Mouse (Mus musculus): ENCODE results near the gene Asic3. TPM values are rescaled to one million over a fixed set of nuclear protein-coding genes. Genes with fewer than 3 reads are reported as not detected.

Gene Asic3
- total and polyA plus RNA-seq, 2 experiments from 2014 or later: 0.08 TPM; not detected in 1

GRCm38 (mm10) chr5:24369767-24370166 is 43.4 kb upstream of the Asic3 start:
- Histone ChIP-seq H3K9ac (no peak overlapping the region), H3K27ac (ENCODE audit: low read depth, low read length) (no peak overlapping the region), H3K27me3 (ENCODE audit: insufficient read depth, low read length) (no peaks in the 10 kb centered on the region), H3K36me3 (ENCODE audit: insufficient read depth) (no peaks in the 10 kb centered on the region), H3K4me1 (ENCODE audit: insufficient read depth) (no peaks in the 10 kb centered on the region), H3K4me3 (ENCODE audit: low read depth, low read length) (no peak overlapping the region), H3K9me3 (ENCODE audit: low read length) (no peaks in the 10 kb centered on the region), H3K4me2 (ENCODE audit: low read depth) (no peak overlapping the region)
- 87% methylated on average over 9 of the region's 9 CpGs for WGBS
- no peak for ATAC-seq
- no peak for DNase-seq
- no peak for TF ChIP-seq CTCF (IDR thresholded peaks at IDR 0.05; ENCODE audit: low read depth)

GRCm38 (mm10) chr5:24373807-24374206 is 39.4 kb upstream of the Asic3 start:
- Histone ChIP-seq H3K27me3 (ENCODE audit: insufficient read depth, low read length) (no peaks in the 10 kb centered on the region), H3K27ac (ENCODE audit: low read depth, low read length) (no peak overlapping the region), H3K4me2 (ENCODE audit: low read depth) (no peak overlapping the region), H3K36me3 (ENCODE audit: insufficient read depth) (no peaks in the 10 kb centered on the region), H3K4me1 (ENCODE audit: insufficient read depth) (no peaks in the 10 kb centered on the region), H3K4me3 (ENCODE audit: low read depth, low read length) (no peak overlapping the region), H3K9me3 (ENCODE audit: low read length) (no peaks in the 10 kb centered on the region), H3K9ac (no peak overlapping the region)
- ATAC-seq (no peak), DNase-seq (no peak)
- no peak for TF ChIP-seq CTCF (IDR thresholded peaks at IDR 0.05; ENCODE audit: low read depth)
- 53% methylated on average over 5 of the region's 5 CpGs for WGBS

DNA sequence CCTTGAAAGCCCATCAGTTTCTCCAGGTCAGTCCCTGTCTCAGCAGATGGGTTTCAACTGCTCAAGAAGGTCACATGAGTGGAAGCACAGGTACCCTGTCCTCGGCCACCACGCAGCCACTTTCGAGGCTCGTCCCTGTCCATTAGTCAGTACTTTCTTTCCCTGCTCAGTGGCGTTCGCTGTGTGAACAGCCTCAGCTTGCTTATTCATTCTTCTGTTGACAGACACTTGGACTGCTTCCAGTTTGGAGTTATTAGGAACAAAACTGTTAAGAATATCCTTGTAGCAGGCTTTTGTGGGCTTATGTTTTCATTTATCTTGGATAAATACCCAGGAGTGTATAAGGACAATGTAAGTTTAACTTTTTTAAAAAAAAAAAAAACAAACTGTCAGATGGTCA is 39.0 kb upstream of the Asic3 start:
- no peak overlapping the region for H3K27ac ChIP-seq (ENCODE audit: low read depth, low read length)
- no peak overlapping the region for H3K9ac ChIP-seq
- peak; percentile 12; the same call in 1 of the 2 replicates for ATAC-seq
- no peaks in the 10 kb centered on the region for H3K9me3 ChIP-seq (ENCODE audit: low read length)
- H3K4me1 ChIP-seq (ENCODE audit: insufficient read depth): no peaks in the 10 kb centered on the region
- 11% methylated on average over 6 of the region's 6 CpGs for WGBS
- H3K27me3 ChIP-seq (ENCODE audit: insufficient read depth, low read length): no peaks in the 10 kb centered on the region
- H3K4me2 ChIP-seq (ENCODE audit: low read depth): no peak overlapping the region
- no peak for TF ChIP-seq CTCF (IDR thresholded peaks at IDR 0.05; ENCODE audit: low read depth)
- DNase-seq: peak; percentile 61
- no peak overlapping the region for H3K4me3 ChIP-seq (ENCODE audit: low read depth, low read length)
- H3K36me3 ChIP-seq (ENCODE audit: insufficient read depth): no peaks in the 10 kb centered on the region

GRCm38 (mm10) chr5:24374666-24375328 is 38.4 kb upstream of the Asic3 start:
- Histone ChIP-seq H3K36me3 (ENCODE audit: insufficient read depth) (no peaks in the 10 kb centered on the region), H3K27ac (ENCODE audit: low read depth, low read length) (no peak overlapping the region), H3K27me3 (ENCODE audit: insufficient read depth, low read length) (no peaks in the 10 kb centered on the region), H3K9me3 (ENCODE audit: low read length) (no peaks in the 10 kb centered on the region), H3K4me2 (ENCODE audit: low read depth) (no peak overlapping the region), H3K9ac (no peak overlapping the region), H3K4me3 (ENCODE audit: low read depth, low read length) (no peak overlapping the region), H3K4me1 (ENCODE audit: insufficient read depth) (no peaks in the 10 kb centered on the region)
- DNase-seq: no peak
- TF ChIP-seq CTCF (IDR thresholded peaks at IDR 0.05; ENCODE audit: low read depth): no peak
- 58% methylated on average over 7 of the region's 7 CpGs for WGBS
- ATAC-seq: peak; percentile 47

GRCm38 (mm10) chr5:24378700-24379099 is 34.5 kb upstream of the Asic3 start:
- Histone ChIP-seq H3K9me3 (ENCODE audit: low read length) (no peaks in the 10 kb centered on the region), H3K9ac (0 out of 2 replicates have a peak overlapping the region, but pooled peaks have one; percentile 1), H3K4me2 (ENCODE audit: low read depth) (no peak overlapping the region), H3K4me1 (ENCODE audit: insufficient read depth) (peaks cover 9% of the 10 kb centered on the region), H3K4me3 (ENCODE audit: low read depth, low read length) (no peak overlapping the region), H3K36me3 (ENCODE audit: insufficient read depth) (no peaks in the 10 kb centered on the region), H3K27me3 (ENCODE audit: insufficient read depth, low read length) (no peaks in the 10 kb centered on the region), H3K27ac (ENCODE audit: low read depth, low read length) (no peak overlapping the region)
- no peak for TF ChIP-seq CTCF (IDR thresholded peaks at IDR 0.05; ENCODE audit: low read depth)
- no peak for ATAC-seq
- DNase-seq: no peak
- WGBS: 74% methylated on average over 2 of the region's 2 CpGs

DNA sequence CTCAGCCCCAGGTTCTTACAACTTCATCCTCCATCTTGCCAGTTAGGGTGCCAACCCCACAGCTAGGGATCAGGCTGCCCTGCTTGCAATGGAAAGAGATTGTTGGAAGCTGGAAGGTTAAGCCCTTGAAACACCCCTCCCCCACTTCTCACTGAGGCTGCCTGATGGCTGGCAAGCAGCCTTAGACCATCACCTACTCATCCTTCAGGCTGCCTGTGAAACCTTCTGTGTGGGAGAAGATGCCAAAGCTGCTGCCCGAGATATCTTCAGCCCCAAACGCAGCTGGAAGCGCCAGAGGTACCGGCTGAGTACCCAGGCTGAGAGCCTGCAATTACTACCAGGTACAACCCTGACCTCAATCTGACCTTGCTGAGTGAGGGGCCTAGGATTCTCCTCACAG is 33.7 kb upstream of the Asic3 start:
- Histone ChIP-seq H3K9me3 (ENCODE audit: low read length) (no peaks in the 10 kb centered on the region), H3K4me2 (ENCODE audit: low read depth) (no peak overlapping the region), H3K4me3 (ENCODE audit: low read depth, low read length) (no peak overlapping the region), H3K4me1 (ENCODE audit: insufficient read depth) (peaks cover 17% of the 10 kb centered on the region), H3K9ac (no peak overlapping the region), H3K36me3 (ENCODE audit: insufficient read depth) (no peaks in the 10 kb centered on the region), H3K27me3 (ENCODE audit: insufficient read depth, low read length) (no peaks in the 10 kb centered on the region), H3K27ac (ENCODE audit: low read depth, low read length) (no peak overlapping the region)
- WGBS: 80% methylated on average over 4 of the region's 4 CpGs
- DNase-seq: no peak
- ATAC-seq: no peak
- no peak for TF ChIP-seq CTCF (IDR thresholded peaks at IDR 0.05; ENCODE audit: low read depth)

DNA sequence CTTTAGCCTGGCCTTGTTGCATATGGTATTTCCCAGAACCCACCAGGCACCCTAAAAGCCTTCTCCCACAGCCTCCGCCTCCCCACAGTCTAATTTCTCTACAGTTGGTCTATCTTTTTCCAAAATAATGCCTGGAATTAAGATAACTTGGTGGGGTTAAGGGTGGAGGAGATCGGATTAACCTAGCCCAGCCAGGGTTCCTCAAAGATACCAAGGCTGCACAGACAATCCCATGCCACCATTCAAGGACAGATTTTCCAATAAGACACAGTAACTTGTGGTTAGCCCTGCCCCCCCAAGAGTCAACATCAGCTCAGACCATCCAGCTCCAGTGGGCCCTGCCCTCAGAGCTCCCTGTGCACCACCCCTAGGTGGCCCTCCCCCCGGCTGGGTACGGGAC is 32.7 kb upstream of the Asic3 start:
- ATAC-seq (no peak), DNase-seq (no peak)
- peaks cover 18% of the 10 kb centered on the region for H3K4me1 ChIP-seq (ENCODE audit: insufficient read depth)
- WGBS: 93% methylated on average over 4 of the region's 4 CpGs
- no peak overlapping the region for H3K4me2 ChIP-seq (ENCODE audit: low read depth)
- H3K9ac ChIP-seq: no peak overlapping the region
- H3K27ac ChIP-seq (ENCODE audit: low read depth, low read length): no peak overlapping the region
- H3K9me3 ChIP-seq (ENCODE audit: low read length): no peaks in the 10 kb centered on the region
- H3K27me3 ChIP-seq (ENCODE audit: insufficient read depth, low read length): no peaks in the 10 kb centered on the region
- H3K4me3 ChIP-seq (ENCODE audit: low read depth, low read length): no peak overlapping the region
- no peak for TF ChIP-seq CTCF (IDR thresholded peaks at IDR 0.05; ENCODE audit: low read depth)
- H3K36me3 ChIP-seq (ENCODE audit: insufficient read depth): no peaks in the 10 kb centered on the region
